Mouse (Mus musculus) hindbrain, embryonic 12.5 days (tissue): ENCODE data around the gene Fbln2. TPM values are rescaled to one million over a fixed set of nuclear protein-coding genes. Genes with fewer than 3 reads are reported as not detected.

Source experiments
- ATAC-seq: fragments of 200-750 bp; cut with Nextera tagmentation; 2 replicates; pipeline ENCODE4 v1.8.0; 2017; ENCODE audit warnings: moderate TSS enrichment; ENCODE audit not compliant: low FRiP score
- H3K27ac ChIP-seq: fragments of 300-500 bp; sonication (generic); 2 replicates; pipeline ENCODE4 v1.5.1; 2016; ENCODE audit warnings: mild to moderate bottlenecking
- H3K27me3 ChIP-seq: fragments of 300-500 bp; sonication (generic); 2 replicates; pipeline ENCODE4 v1.6.1; 2016; ENCODE audit warnings: mild to moderate bottlenecking
- H3K36me3 ChIP-seq: fragments of 300-500 bp; sonication (generic); 2 replicates; pipeline ENCODE4 v1.6.1; 2016; ENCODE audit warnings: mild to moderate bottlenecking
- H3K4me1 ChIP-seq: fragments of 300-500 bp; sonication (generic); 2 replicates; pipeline ENCODE4 v1.6.1; 2016
- H3K4me2 ChIP-seq: fragments of 300-500 bp; sonication (generic); replicated peaks from 2 replicates; pipeline ENCODE4 v1.6.1; 2016; ENCODE audit warnings: mild to moderate bottlenecking
- H3K4me3 ChIP-seq: fragments of 300-500 bp; sonication (generic); 2 replicates; pipeline ENCODE4 v1.5.1; 2016; ENCODE audit warnings: mild to moderate bottlenecking
- H3K9ac ChIP-seq: fragments of 300-500 bp; sonication (generic); 2 replicates; pipeline ENCODE4 v1.6.1; 2016; ENCODE audit warnings: mild to moderate bottlenecking, moderate library complexity
- H3K9me3 ChIP-seq: fragments of 300-500 bp; sonication (generic); replicated peaks from 2 replicates; pipeline ENCODE4 v1.6.1; 2016; ENCODE audit warnings: mild to moderate bottlenecking
- WGBS: fragments of 180-500 bp; shearing (Covaris S2); methylation state at CpG from one replicate; pipeline ENCODE4 v1.1.7; 2016; 5-methylcytosine and 5-hydroxymethylcytosine counted together
- polyA plus RNA-seq: library from polyadenylated mRNA; unstranded; fragments of >200 nt; fragmentation: Nextera tagmentation; extraction: Ambion mirVana; gene quantifications from 2 replicates; pipeline ENCODE4 v1.2.1, GENCODE M21; 2016

The Fbln2 gene
- polyA plus RNA-seq, 1 experiment from 2014 or later = 102 TPM

DNA sequence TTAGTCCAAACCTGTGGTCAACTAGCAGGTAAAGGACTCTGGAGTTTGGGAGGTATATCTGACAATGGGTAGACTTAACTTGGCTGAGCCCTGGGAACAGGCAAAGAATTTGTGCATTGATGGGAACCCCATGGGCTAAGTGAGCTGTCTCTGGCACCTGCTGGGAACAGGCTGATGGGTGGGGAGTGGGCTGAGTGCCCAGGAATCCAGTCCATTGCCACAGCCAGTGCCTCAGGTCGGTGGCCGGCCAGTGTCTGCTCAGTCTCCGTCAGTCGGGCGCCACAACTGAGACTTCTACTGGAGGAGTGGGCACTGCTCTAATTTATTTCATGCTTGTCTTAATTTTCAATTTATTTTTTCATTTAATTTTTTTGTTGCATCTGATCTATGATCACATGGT is 98.9 kb downstream of the Fbln2 start:
- ATAC-seq = no peak
- Histone ChIP-seq H3K4me3 (no peak overlapping the region), H3K36me3 (no peaks in the 10 kb centered on the region), H3K4me1 (no peaks in the 10 kb centered on the region), H3K9me3 (no peaks in the 10 kb centered on the region; the same call in 1 of the 2 replicates), H3K27me3 (no peaks in the 10 kb centered on the region), H3K27ac (no peak overlapping the region), H3K9ac (no peak overlapping the region), H3K4me2 (no peak overlapping the region)
- WGBS = 87% methylated on average over 5 of the region's 5 CpGs

DNA sequence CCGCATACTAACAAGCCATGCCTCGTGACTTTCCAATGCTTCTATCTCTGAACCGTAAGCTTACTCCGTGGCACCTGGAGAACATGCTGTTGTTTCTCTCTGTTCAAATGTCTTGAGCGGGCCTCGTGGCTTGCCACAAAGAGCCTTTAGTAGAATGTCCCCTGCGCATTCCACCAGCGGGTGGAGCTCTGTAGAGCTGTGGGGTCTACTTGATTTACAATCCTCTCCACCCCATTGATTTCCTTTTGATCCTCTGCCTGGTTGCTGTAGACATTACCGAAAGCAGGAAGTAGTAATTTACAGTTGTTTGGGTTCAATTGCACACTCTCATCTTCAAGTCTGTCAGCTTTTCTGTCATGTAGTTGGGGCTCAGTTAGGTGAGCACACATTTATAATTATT is 100.2 kb downstream of the Fbln2 start:
- Histone ChIP-seq H3K27ac (no peak overlapping the region), H3K27me3 (no peaks in the 10 kb centered on the region), H3K36me3 (no peaks in the 10 kb centered on the region), H3K4me3 (no peak overlapping the region), H3K4me2 (no peak overlapping the region), H3K9ac (no peak overlapping the region), H3K4me1 (no peaks in the 10 kb centered on the region), H3K9me3 (peaks cover 2% of the 10 kb centered on the region)
- 69% methylated on average over 9 of the region's 9 CpGs for WGBS
- ATAC-seq = no peak

Other genes with a start within 250 kb of the Fbln2 start
- gene Iqsec1, start 223.8 kb upstream of the Fbln2 start, polyA plus RNA-seq = 15.8 and 18.4 TPM in 2 replicates
- 19.1 and 19.8 TPM in 2 replicates for gene Nup210, start 95.6 kb upstream of the Fbln2 start, polyA plus RNA-seq
- gene Hdac11, start 55.8 kb upstream of the Fbln2 start, polyA plus RNA-seq = 18.8 and 23.2 TPM in 2 replicates
- gene Wnt7a, start 198.9 kb downstream of the Fbln2 start, polyA plus RNA-seq = 9.4 and 12.0 TPM in 2 replicates